Mouse (Mus musculus) CH12F3 (cell line): ENCODE data around the gene Lce1c.
"Not testable (repeated sequence)": the region's sequence is repeated elsewhere in the genome, so short reads cannot be mapped to it uniquely, and the experiment has no call there.

Experiments
- in situ Hi-C: fragments of 300-500 bp; cut with MboI; formaldehyde crosslinking; loops from 2 replicates; pipeline ENCODE4 v1.14.3; 2020; ENCODE audit warnings: low sequenced_read_pairs

The Lce1c gene

GRCm38 (mm10) chr3:92678947-92679346, at the start of gene Lce1c:
TSS of gene Lce1c (plus strand) at chr3:92679247.
- in situ Hi-C loops, result no loop called here

- in situ Hi-C loops, result no loop called here
These were observed 41.0 kb upstream of the Lce1c start for GRCm38 (mm10) chr3:92637745-92638652.

GRCm38 (mm10) chr3:92638653-92638991, 40.4 kb upstream of the Lce1c start:
- in situ Hi-C loops, result no loop called here

GRCm38 (mm10) chr3:92639854-92640253, 39.2 kb upstream of the Lce1c start:
- in situ Hi-C loops, result no loop called here

- in situ Hi-C loops, result no loop called here
These were observed 30.8 kb upstream of the Lce1c start, which contains the start of gene Lce1a1 for GRCm38 (mm10) chr3:92648207-92648606. TSS of gene Lce1a1 (minus strand) at chr3:92648307.

GRCm38 (mm10) chr3:92656826-92657225, 22.2 kb upstream of the Lce1c start, which contains the start of gene Lce1b:
TSS of gene Lce1b (minus strand) at chr3:92656926.
- in situ Hi-C loops, result no loop called here

- in situ Hi-C loops, result no loop called here
These were observed 8.8 kb upstream of the Lce1c start, which contains the start of gene Lce1a2 for GRCm38 (mm10) chr3:92670215-92670614. TSS of gene Lce1a2 (minus strand) at chr3:92670315.

- in situ Hi-C loops, result no loop called here
These were observed 8.1 kb downstream of the Lce1c start, which contains the start of gene Lce1d for GRCm38 (mm10) chr3:92687110-92687509. TSS of gene Lce1d (minus strand) at chr3:92687210.

GRCm38 (mm10) chr3:92689154-92689553, 10.1 kb downstream of the Lce1c start:
- in situ Hi-C loops, result not testable (repeated sequence)

- in situ Hi-C loops, result no loop called here
These were observed 12.6 kb downstream of the Lce1c start for GRCm38 (mm10) chr3:92691688-92692087.

GRCm38 (mm10) chr3:92694613-92695012, 15.6 kb downstream of the Lce1c start:
- in situ Hi-C loops, result no loop called here

GRCm38 (mm10) chr3:92708974-92709373, 29.9 kb downstream of the Lce1c start, which contains the start of gene Lce1e:
TSS of gene Lce1e (minus strand) at chr3:92709074.
- in situ Hi-C loops, result no loop called here

GRCm38 (mm10) chr3:92715122-92715521, 36.1 kb downstream of the Lce1c start:
- in situ Hi-C loops, result no loop called here

GRCm38 (mm10) chr3:92720250-92720649, 41.2 kb downstream of the Lce1c start, which contains the start of gene Lce1f:
TSS of gene Lce1f (minus strand) at chr3:92720350.
- in situ Hi-C loops, result no loop called here

GRCm38 (mm10) chr3:92722631-92723030, 43.6 kb downstream of the Lce1c start:
- in situ Hi-C loops, result no loop called here
